9 mouse cellular contexts compared by ENCODE assay signal in genomic region chr16:33690975-33691747, GRCm38 (mm10). TPM values are rescaled to one million over a fixed set of nuclear protein-coding genes. Genes with fewer than 3 reads are reported as not detected.
DNase-seq lines count a peak whose midpoint lies in the region; ATAC-seq lines count a peak whose summit lies in the region.
"Had no signal": no experiment of that assay in that cellular context is flagged by ENCODE, and none has a peak within 500 bp of the region (broad histone marks: within the 10 kb centered on the region; RNA-seq: fewer than 3 reads in every experiment).

No protein-coding gene starts in this region.

- H3K27me3 ChIP-seq in heart, embryonic 10.5 days (ENCODE audit: insufficient read depth, poor library complexity, severe bottlenecking) = no peaks in the 10 kb centered on the region
- H3K27me3 ChIP-seq in heart, embryonic 16.5 days (ENCODE audit: control insufficient read depth, insufficient read depth, low read length) = no peaks in the 10 kb centered on the region
- H3K27me3 ChIP-seq: limb, embryonic 12.5 days had no signal

- DNase-seq in heart, embryonic 10.5 days (ENCODE audit: low spot score) = no peak
- no peak for DNase-seq in heart, postnatal 4 days
- DNase-seq in right cerebral cortex, adult 2 months (ENCODE audit: low spot score in 2 of 2) = no peak
- DNase-seq in embryo, embryonic 10.5 days (ENCODE audit: low spot score) = no peak
- no peak for DNase-seq in right cerebral cortex, postnatal 14 days

- WGBS in heart, embryonic 10.5 days = 76% methylated on average over 6 of the region's 6 CpGs
- 77% methylated on average over 6 of the region's 6 CpGs for WGBS in heart, embryonic 16.5 days

- 0 out of 2 replicates have a peak overlapping the region, but pooled peaks have one; percentile 2 for H3K4me2 ChIP-seq in heart, embryonic 16.5 days (ENCODE audit: low read depth, low read length)
- H3K4me2 ChIP-seq: limb, embryonic 12.5 days had no signal

- peak overlapping the region; percentile 24; the same call in 1 of the 2 replicates for H3K27ac ChIP-seq in heart, embryonic 10.5 days
- H3K27ac ChIP-seq in heart, embryonic 16.5 days (ENCODE audit: low read length) = peak overlapping the region; percentile 12; the same call in 1 of the 2 replicates
- H3K27ac ChIP-seq: limb, embryonic 12.5 days had no signal

- ATAC-seq in CD4-positive, CD25-positive, alpha-beta regulatory T cell, adult 4 months = peak; percentile 35
- ATAC-seq in heart, embryonic 16.5 days (replicated peaks; ENCODE audit: extremely low read depth, insufficient read depth, low FRiP score) = no peak
- ATAC-seq in monocyte, adult 5-6 weeks (replicated peaks; ENCODE audit: insufficient number of reproducible peaks, low FRiP score, low TSS enrichment, poor library complexity, severe bottlenecking) = peak; percentile 89

- H3K4me1 ChIP-seq in heart, embryonic 10.5 days = peaks cover 83% of the 10 kb centered on the region
- peaks cover 65% of the 10 kb centered on the region for H3K4me1 ChIP-seq in heart, embryonic 16.5 days (ENCODE audit: control insufficient read depth, insufficient read depth, low read length)

- H3K36me3 ChIP-seq in heart, embryonic 10.5 days = peaks cover 15% of the 10 kb centered on the region
- 0 out of 2 replicates have a peak, but pooled peaks cover 2% of the 10 kb centered on the region for H3K36me3 ChIP-seq in heart, embryonic 16.5 days (ENCODE audit: control insufficient read depth, insufficient read depth)
- H3K36me3 ChIP-seq: limb, embryonic 12.5 days had no signal

- peak overlapping the region; percentile 18; the same call in 1 of the 2 replicates for H3K9ac ChIP-seq in heart, embryonic 16.5 days (ENCODE audit: low read length)
- H3K9ac ChIP-seq: limb, embryonic 12.5 days had no signal

- no peak overlapping the region for H3K4me3 ChIP-seq in heart, embryonic 10.5 days
- H3K4me3 ChIP-seq in heart, embryonic 16.5 days (ENCODE audit: low read length) = no peak overlapping the region
- H3K4me3 ChIP-seq: limb, embryonic 12.5 days had no signal

- no peaks in the 10 kb centered on the region for H3K9me3 ChIP-seq in heart, embryonic 10.5 days
- no peaks in the 10 kb centered on the region for H3K9me3 ChIP-seq in heart, embryonic 16.5 days (replicated peaks; ENCODE audit: control insufficient read depth, low read length)
- H3K9me3 ChIP-seq: limb, embryonic 12.5 days had no signal

RNA-seq across cellular contexts. Expression of gene Heg1, which starts 7.0 kb away (rescaled TPM):
- 26.3 and 33.0 TPM in 2 replicates for polyA plus RNA-seq in heart, embryonic 10.5 days (2016; fragmentation: Nextera tagmentation; extraction: Ambion mirVana)
- 100 to 1,000 TPM; 226 to 240 TPM for total RNA-seq in heart, postnatal 4 days (2021)
- polyA plus RNA-seq in CD4-positive, CD25-positive, alpha-beta regulatory T cell, adult 4 months (2017; shearing (Covaris generic)) = 10 to 100 TPM; 21.1 to 31.1 TPM
- polyA plus RNA-seq in heart, embryonic 16.5 days (2015; fragmentation: Nextera tagmentation; extraction: Ambion mirVana) = 34.0 and 35.1 TPM in 2 replicates
- total RNA-seq in monocyte, adult 5-6 weeks (2017) = 57.9 to 89.2 TPM (median 64.3 TPM) in 3 replicates
